Mouse (Mus musculus) heart, embryonic 11.5 days (tissue): ENCODE results near the gene Hdhd5. TPM values are rescaled to one million over a fixed set of nuclear protein-coding genes. Genes with fewer than 3 reads are reported as not detected.
A peak's percentile ranks its signal among the peaks of the same experiment; 100 is the strongest.

Experiments used
- ATAC-seq: fragments of 200-750 bp; cut with Nextera tagmentation; replicated peaks from 2 replicates; pipeline ENCODE4 v1.8.0; 2017; ENCODE audit warnings: moderate library complexity; ENCODE audit not compliant: insufficient number of reproducible peaks, low FRiP score, low TSS enrichment
- H3K27ac ChIP-seq: fragments of 300-500 bp; sonication (generic); 2 replicates; pipeline ENCODE4 v1.5.1; 2014; ENCODE audit warnings: mild to moderate bottlenecking, low read depth, low read length
- H3K27me3 ChIP-seq: fragments of 300-500 bp; sonication (generic); 2 replicates; pipeline ENCODE4 v1.6.1; 2014; ENCODE audit warnings: mild to moderate bottlenecking, low read length, mixed read lengths; ENCODE audit not compliant: control insufficient read depth, insufficient read depth
- H3K36me3 ChIP-seq: fragments of 300-500 bp; sonication (generic); 2 replicates; pipeline ENCODE4 v1.6.1; 2014; ENCODE audit warnings: mild to moderate bottlenecking, low read length, moderate library complexity, mixed read lengths; ENCODE audit not compliant: control insufficient read depth, insufficient read depth
- H3K4me1 ChIP-seq: fragments of 300-500 bp; sonication (generic); 2 replicates; pipeline ENCODE4 v1.6.1; 2014; ENCODE audit warnings: low read length; ENCODE audit not compliant: control insufficient read depth, insufficient read depth
- H3K4me2 ChIP-seq: fragments of 300-500 bp; sonication (generic); 2 replicates; pipeline ENCODE4 v1.6.1; 2014; ENCODE audit warnings: mild to moderate bottlenecking, moderate library complexity
- H3K4me3 ChIP-seq: fragments of 300-500 bp; sonication (generic); 2 replicates; pipeline ENCODE4 v1.5.1; 2014; ENCODE audit warnings: low read depth, low read length
- H3K9ac ChIP-seq: fragments of 300-500 bp; sonication (generic); 2 replicates; pipeline ENCODE4 v1.6.1; 2014; ENCODE audit warnings: mild to moderate bottlenecking, low read depth, low read length, moderate library complexity
- H3K9me3 ChIP-seq: fragments of 300-500 bp; sonication (generic); replicated peaks from 2 replicates; pipeline ENCODE4 v1.6.1; 2016; ENCODE audit warnings: low read length; ENCODE audit not compliant: control insufficient read depth
- WGBS: fragments of 180-500 bp; shearing (Covaris S2); extraction: QIAGEN DNeasy Blood & Tissue Kit; methylation state at CpG from one replicate; pipeline ENCODE4 v1.1.7; 2014; ENCODE audit not compliant: insufficient replicate concordance; 5-methylcytosine and 5-hydroxymethylcytosine counted together
- polyA plus RNA-seq: library from polyadenylated mRNA; unstranded; fragments of >200 nt; fragmentation: Nextera tagmentation; extraction: Ambion mirVana; gene quantifications from 2 replicates; pipeline ENCODE4 v1.2.1, GENCODE M21; 2014

Gene Hdhd5
- polyA plus RNA-seq, 1 experiment from 2014 or later = 13.2 TPM

DNA sequence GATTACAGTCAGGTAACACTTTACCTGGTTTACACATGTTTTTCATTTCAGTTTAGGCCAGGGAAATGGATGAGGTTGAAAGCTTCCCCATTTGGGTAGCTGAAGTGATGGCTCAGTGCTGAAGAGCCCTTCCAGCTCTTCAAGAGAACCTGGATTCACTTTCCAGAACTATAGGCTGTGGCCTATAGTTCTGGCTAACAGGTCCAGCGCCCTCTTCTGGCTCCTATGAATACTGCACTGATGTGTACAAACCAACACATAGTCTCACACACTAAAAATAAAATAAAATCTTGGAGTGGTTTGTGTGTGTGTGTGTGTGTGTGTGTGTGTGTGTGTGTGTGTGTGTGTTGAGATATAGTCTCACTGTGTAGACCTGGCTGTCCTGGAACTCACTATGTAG, 10.9 kb upstream of the Hdhd5 start:
- Histone ChIP-seq H3K9ac (no peak overlapping the region), H3K27me3 (no peaks in the 10 kb centered on the region), H3K4me2 (no peak overlapping the region), H3K36me3 (no peaks in the 10 kb centered on the region), H3K9me3 (no peaks in the 10 kb centered on the region), H3K4me3 (no peak overlapping the region), H3K27ac (no peak overlapping the region), H3K4me1 (peaks cover 5% of the 10 kb centered on the region; the same call in 1 of the 2 replicates)
- 3% methylated on average over 1 of the region's 1 CpGs for WGBS
- ATAC-seq = no peak

DNA sequence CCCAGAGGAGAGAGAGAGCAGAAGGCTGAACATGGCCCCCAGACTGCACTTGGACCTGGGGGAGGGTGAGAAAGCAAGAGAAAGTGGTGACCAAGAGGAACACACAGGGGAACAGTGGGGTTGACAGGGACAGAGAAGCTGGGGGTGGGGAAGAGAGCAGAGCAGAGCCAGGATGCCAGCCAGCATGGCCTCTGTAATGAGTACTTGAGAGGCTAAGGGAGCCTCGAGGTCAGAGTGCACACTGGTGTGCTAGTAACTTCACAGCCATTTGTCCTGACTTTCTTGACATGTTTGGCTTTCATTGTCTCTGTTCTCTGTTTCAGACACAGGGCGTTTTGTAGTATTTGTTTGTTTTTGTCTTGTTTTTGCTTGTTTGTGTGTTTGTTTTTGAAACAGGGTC, 10.3 kb upstream of the Hdhd5 start:
- Histone ChIP-seq H3K9ac (no peak overlapping the region), H3K27me3 (no peaks in the 10 kb centered on the region), H3K4me3 (no peak overlapping the region), H3K4me1 (peaks cover 5% of the 10 kb centered on the region; the same call in 1 of the 2 replicates), H3K36me3 (no peaks in the 10 kb centered on the region), H3K9me3 (no peaks in the 10 kb centered on the region), H3K4me2 (no peak overlapping the region), H3K27ac (no peak overlapping the region)
- no peak for ATAC-seq
- WGBS = 51% methylated on average over 2 of the region's 2 CpGs

- Histone ChIP-seq H3K27ac (peak overlapping the region; percentile 51; the same call in 1 of the 2 replicates), H3K9ac (peak overlapping the region; percentile 62; the same call in 1 of the 2 replicates)
- ATAC-seq = peak; percentile 43
Measured at GRCm38 (mm10) chr6:120539781-120540231, 8.7 kb upstream of the Hdhd5 start.

DNA sequence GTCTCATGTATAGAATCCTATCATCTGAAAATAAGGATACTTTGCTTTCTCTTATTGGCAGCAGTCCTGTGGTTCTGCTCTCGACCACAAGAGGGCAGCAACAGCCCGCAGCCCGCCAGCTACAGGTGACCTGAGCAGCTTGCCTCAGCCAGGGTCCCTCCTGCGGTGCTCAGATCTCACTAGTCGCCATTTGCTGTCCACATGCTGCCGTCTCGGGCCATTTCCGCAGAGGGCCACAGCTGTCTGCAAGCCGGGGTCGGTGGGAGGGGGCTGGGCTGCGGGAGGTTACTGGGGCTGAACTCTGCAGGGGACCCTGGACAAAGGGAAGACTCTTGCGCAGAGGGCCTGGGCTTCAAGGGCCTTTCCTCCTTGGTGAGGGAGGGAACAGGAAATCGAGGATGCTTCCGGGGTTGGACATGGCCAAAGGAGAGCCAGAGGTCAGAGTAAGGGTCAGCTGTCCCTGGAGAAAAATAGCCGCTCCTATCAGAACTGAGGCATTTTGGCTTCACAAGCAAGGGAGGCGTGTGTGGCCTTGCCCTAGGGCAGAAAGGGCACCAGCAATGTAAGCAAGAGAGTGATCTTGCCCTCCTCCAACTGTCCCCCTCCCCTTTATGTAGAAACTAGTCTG, 8.1 kb upstream of the Hdhd5 start:
- no peaks in the 10 kb centered on the region for H3K27me3 ChIP-seq
- H3K27ac ChIP-seq = peak overlapping the region; percentile 51; the same call in 1 of the 2 replicates
- H3K4me1 ChIP-seq = peaks cover 5% of the 10 kb centered on the region; the same call in 1 of the 2 replicates
- no peaks in the 10 kb centered on the region for H3K9me3 ChIP-seq
- 4% methylated on average over 16 of the region's 16 CpGs for WGBS
- peak; percentile 79 for ATAC-seq
- H3K4me3 ChIP-seq = peak overlapping the region; percentile 21
- H3K4me2 ChIP-seq = peak overlapping the region; percentile 59
- H3K36me3 ChIP-seq = no peaks in the 10 kb centered on the region
- H3K9ac ChIP-seq = peak overlapping the region; percentile 62

More at GRCm38 (mm10) chr6:120539781-120540231, 8.7 kb upstream of the Hdhd5 start:
- Histone ChIP-seq H3K9me3 (no peaks in the 10 kb centered on the region), H3K4me2 (peak overlapping the region; percentile 59), H3K4me1 (peaks cover 5% of the 10 kb centered on the region; the same call in 1 of the 2 replicates), H3K4me3 (no peak overlapping the region), H3K36me3 (no peaks in the 10 kb centered on the region), H3K27me3 (no peaks in the 10 kb centered on the region)
- 39% methylated on average over 10 of the region's 10 CpGs for WGBS

DNA sequence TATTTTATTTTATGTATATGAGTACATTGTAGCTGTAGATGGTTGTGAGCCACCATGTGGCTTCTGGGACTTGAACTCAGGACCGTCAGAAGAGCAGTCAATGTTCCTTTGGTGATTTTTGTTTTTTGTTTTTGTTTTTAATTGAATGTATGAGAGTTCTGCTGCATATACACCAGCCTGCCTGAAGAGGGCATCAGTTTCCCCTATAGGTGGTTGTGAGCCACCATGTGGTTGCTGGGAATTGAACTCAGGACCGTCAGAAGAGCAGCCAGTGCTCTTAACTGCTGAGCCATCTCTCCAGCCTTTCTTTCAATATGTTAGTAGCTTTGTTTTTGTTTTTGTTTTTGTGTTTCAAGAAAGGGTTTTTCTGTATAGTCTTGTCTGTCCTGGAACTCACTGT, 5.2 kb upstream of the Hdhd5 start:
- Histone ChIP-seq H3K4me3 (no peak overlapping the region), H3K9ac (no peak overlapping the region), H3K9me3 (no peaks in the 10 kb centered on the region), H3K4me2 (no peak overlapping the region), H3K36me3 (no peaks in the 10 kb centered on the region), H3K4me1 (peaks cover 10% of the 10 kb centered on the region; the same call in 1 of the 2 replicates), H3K27ac (no peak overlapping the region), H3K27me3 (no peaks in the 10 kb centered on the region)
- no peak for ATAC-seq
- 76% methylated on average over 2 of the region's 2 CpGs for WGBS

- Histone ChIP-seq H3K4me1 (peaks cover 13% of the 10 kb centered on the region; the same call in 1 of the 2 replicates), H3K36me3 (no peaks in the 10 kb centered on the region), H3K27me3 (no peaks in the 10 kb centered on the region), H3K4me2 (no peak overlapping the region), H3K9ac (no peak overlapping the region), H3K27ac (no peak overlapping the region), H3K4me3 (no peak overlapping the region), H3K9me3 (no peaks in the 10 kb centered on the region)
- 69% methylated on average over 1 of the region's 1 CpGs for WGBS
- no peak for ATAC-seq
Measured at GRCm38 (mm10) chr6:120532594-120532993, 1.5 kb upstream of the Hdhd5 start.

GRCm38 (mm10) chr6:120529123-120529522, 2.0 kb downstream of the Hdhd5 start:
- no peak overlapping the region for H3K4me2 ChIP-seq
- no peaks in the 10 kb centered on the region for H3K36me3 ChIP-seq
- H3K9ac ChIP-seq = no peak overlapping the region
- no peak overlapping the region for H3K27ac ChIP-seq
- peaks cover 13% of the 10 kb centered on the region; the same call in 1 of the 2 replicates for H3K4me1 ChIP-seq
- no peak for ATAC-seq
- H3K4me3 ChIP-seq = no peak overlapping the region
- 66% methylated on average over 4 of the region's 4 CpGs for WGBS
- no peaks in the 10 kb centered on the region for H3K9me3 ChIP-seq
- H3K27me3 ChIP-seq = no peaks in the 10 kb centered on the region

- Histone ChIP-seq H3K27me3 (no peaks in the 10 kb centered on the region), H3K27ac (no peak overlapping the region), H3K4me2 (no peak overlapping the region), H3K9me3 (no peaks in the 10 kb centered on the region), H3K4me1 (peaks cover 5% of the 10 kb centered on the region; the same call in 1 of the 2 replicates), H3K4me3 (no peak overlapping the region), H3K9ac (no peak overlapping the region), H3K36me3 (0 out of 2 replicates have a peak, but pooled peaks cover 3% of the 10 kb centered on the region)
- ATAC-seq = no peak
- WGBS = 90% methylated on average over 5 of the region's 5 CpGs
Measured at GRCm38 (mm10) chr6:120524796-120525195, 6.3 kb downstream of the Hdhd5 start.

DNA sequence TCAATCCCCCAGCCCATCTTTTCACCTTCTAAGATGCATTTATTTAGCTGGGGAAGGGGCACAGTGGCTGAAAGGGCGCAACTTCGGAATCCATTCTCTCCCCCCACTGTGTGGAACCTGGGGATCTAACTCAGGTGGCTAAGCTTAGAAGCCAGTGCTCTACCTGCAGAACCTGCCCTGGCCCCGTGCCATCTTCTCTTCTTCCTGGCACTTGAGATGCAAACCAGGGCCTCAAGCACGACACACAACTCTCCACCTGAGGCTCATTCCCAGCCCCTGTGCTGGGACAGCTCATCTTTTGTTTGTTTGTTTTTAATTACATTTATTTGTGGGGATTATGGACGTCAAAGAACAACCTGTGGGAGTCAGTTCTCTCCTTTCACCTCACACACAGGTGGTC, 11.5 kb downstream of the Hdhd5 start:
- WGBS = 77% methylated on average over 5 of the region's 5 CpGs
- Histone ChIP-seq H3K9me3 (no peaks in the 10 kb centered on the region), H3K4me2 (no peak overlapping the region), H3K9ac (no peak overlapping the region), H3K36me3 (0 out of 2 replicates have a peak, but pooled peaks cover 3% of the 10 kb centered on the region), H3K27ac (no peak overlapping the region), H3K4me1 (no peaks in the 10 kb centered on the region), H3K27me3 (no peaks in the 10 kb centered on the region), H3K4me3 (no peak overlapping the region)
- ATAC-seq = no peak
